16 mouse cellular contexts compared by ENCODE assay signal in the genomic region with DNA sequence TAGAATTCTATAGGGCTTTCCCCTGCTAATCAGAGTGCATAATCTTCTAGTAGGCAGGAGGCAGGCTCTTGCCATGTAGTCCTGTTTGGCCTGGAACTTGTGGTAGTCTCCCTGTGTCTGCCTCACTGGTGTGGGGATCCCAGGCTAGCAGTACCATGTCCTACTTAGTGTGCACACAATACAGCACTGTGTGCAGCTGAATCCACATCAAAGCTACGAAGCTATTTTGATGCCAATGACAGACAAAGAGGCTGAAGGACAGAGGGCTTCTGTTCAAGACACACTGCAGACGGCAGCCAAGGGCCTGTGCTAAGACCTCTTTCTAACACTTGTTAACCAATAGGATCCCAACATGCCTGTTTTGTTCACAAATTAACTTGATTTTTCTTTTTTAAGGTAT. TPM values are rescaled to one million over a fixed set of nuclear protein-coding genes. Genes with fewer than 3 reads are reported as not detected.
DNase-seq lines count a peak whose midpoint lies in the region; ATAC-seq lines count a peak whose summit lies in the region.
"Had no signal": no experiment of that assay in that cellular context is flagged by ENCODE, and none has a peak within 500 bp of the region (broad histone marks: within the 10 kb centered on the region; RNA-seq: fewer than 3 reads in every experiment).

No protein-coding gene starts in this region.

- H3K4me2 ChIP-seq in hindbrain, embryonic 14.5 days (replicated peaks): no peak overlapping the region
- no peak overlapping the region for H3K4me2 ChIP-seq in forebrain, embryonic 16.5 days (ENCODE audit: low read length)
- no peak overlapping the region for H3K4me2 ChIP-seq in kidney, embryonic 14.5 days (replicated peaks; ENCODE audit: low read depth, low read length)
- H3K4me2 ChIP-seq in kidney, embryonic 15.5 days: no peak overlapping the region
- H3K4me2 ChIP-seq: heart, embryonic 13.5 days; limb, embryonic 13.5 days had no signal

- H3K9me3 ChIP-seq in hindbrain, embryonic 14.5 days (ENCODE audit: control insufficient read depth, low read length): no peaks in the 10 kb centered on the region
- H3K9me3 ChIP-seq in hindbrain, embryonic 10.5 days: no peaks in the 10 kb centered on the region
- H3K9me3 ChIP-seq in forebrain, embryonic 16.5 days (ENCODE audit: control insufficient read depth, low read length): no peaks in the 10 kb centered on the region
- H3K9me3 ChIP-seq in kidney, embryonic 14.5 days (ENCODE audit: control insufficient read depth, low read length): no peaks in the 10 kb centered on the region
- H3K9me3 ChIP-seq in kidney, embryonic 15.5 days (replicated peaks): no peaks in the 10 kb centered on the region
- H3K9me3 ChIP-seq: heart, embryonic 13.5 days; limb, embryonic 13.5 days had no signal

- no peaks in the 10 kb centered on the region for H3K4me1 ChIP-seq in hindbrain, embryonic 14.5 days (replicated peaks; ENCODE audit: control insufficient read depth, insufficient read depth, low read length)
- no peaks in the 10 kb centered on the region for H3K4me1 ChIP-seq in hindbrain, embryonic 10.5 days (replicated peaks)
- no peaks in the 10 kb centered on the region for H3K4me1 ChIP-seq in forebrain, embryonic 16.5 days (replicated peaks; ENCODE audit: control insufficient read depth, insufficient read depth, low read length)
- no peaks in the 10 kb centered on the region for H3K4me1 ChIP-seq in kidney, embryonic 14.5 days (ENCODE audit: control insufficient read depth, insufficient read depth, low read length)
- H3K4me1 ChIP-seq in kidney, embryonic 15.5 days: no peaks in the 10 kb centered on the region
- H3K4me1 ChIP-seq: limb, embryonic 13.5 days had no signal

- ATAC-seq in hindbrain, embryonic 14.5 days (ENCODE audit: low FRiP score): peak; percentile 49; the same call in 1 of the 2 replicates
- peak; percentile 67 for ATAC-seq in forebrain, embryonic 16.5 days
- no peak for ATAC-seq in kidney, embryonic 14.5 days (ENCODE audit: low FRiP score, low TSS enrichment)
- ATAC-seq in kidney, embryonic 15.5 days (replicated peaks; ENCODE audit: low FRiP score): no peak
- ATAC-seq: inflammation-experienced regulatory T-cells, adult 6 months; liver, postnatal 0 days had no signal

- H3K4me3 ChIP-seq in hindbrain, embryonic 14.5 days (replicated peaks; ENCODE audit: low read length): no peak overlapping the region
- no peak overlapping the region for H3K4me3 ChIP-seq in hindbrain, embryonic 10.5 days
- no peak overlapping the region for H3K4me3 ChIP-seq in forebrain, embryonic 16.5 days (replicated peaks; ENCODE audit: low read length)
- no peak overlapping the region for H3K4me3 ChIP-seq in kidney, embryonic 14.5 days (ENCODE audit: low read length)
- no peak overlapping the region for H3K4me3 ChIP-seq in kidney, embryonic 15.5 days (replicated peaks)
- H3K4me3 ChIP-seq: erythroblast, embryonic 14.5 days; heart, embryonic 13.5 days; limb, embryonic 13.5 days had no signal

- H3K27ac ChIP-seq in hindbrain, embryonic 14.5 days: no peak overlapping the region
- no peak overlapping the region for H3K27ac ChIP-seq in hindbrain, embryonic 10.5 days
- no peak overlapping the region for H3K27ac ChIP-seq in forebrain, embryonic 16.5 days (ENCODE audit: low read length)
- no peak overlapping the region for H3K27ac ChIP-seq in kidney, embryonic 14.5 days (ENCODE audit: low read depth, low read length)
- no peak overlapping the region for H3K27ac ChIP-seq in kidney, embryonic 15.5 days
- H3K27ac ChIP-seq: heart, embryonic 13.5 days; limb, embryonic 13.5 days had no signal

- no peak for DNase-seq in hindbrain, embryonic 14.5 days (ENCODE audit: low spot score)
- DNase-seq in hindbrain, embryonic 10.5 days (ENCODE audit: low spot score): no peak
- peak; percentile 92 for DNase-seq in brain, adult 2 months (ENCODE audit: low read depth, low spot score)
- DNase-seq in left cerebral cortex, adult 9 months (ENCODE audit: low spot score in 2 of 2): peak; percentile 48 to 56
- DNase-seq in ovary, postnatal 36 days (ENCODE audit: low spot score): no peak
- DNase-seq: adrenal gland, adult 2 months; gastrocnemius, postnatal 10 days; liver, postnatal 0 days; lung, postnatal 4 days had no signal

- no peak overlapping the region for H3K9ac ChIP-seq in hindbrain, embryonic 14.5 days
- no peak overlapping the region for H3K9ac ChIP-seq in forebrain, embryonic 16.5 days (replicated peaks; ENCODE audit: low read depth, low read length)
- H3K9ac ChIP-seq in kidney, embryonic 14.5 days (ENCODE audit: low read depth, low read length): no peak overlapping the region
- no peak overlapping the region for H3K9ac ChIP-seq in kidney, embryonic 15.5 days
- H3K9ac ChIP-seq: heart, embryonic 13.5 days; limb, embryonic 13.5 days; liver, postnatal 0 days had no signal

- WGBS in hindbrain, embryonic 14.5 days: 52% methylated on average over 2 of the region's 2 CpGs
- 65% methylated on average over 2 of the region's 2 CpGs for WGBS in hindbrain, embryonic 10.5 days
- 30% methylated on average over 2 of the region's 2 CpGs for WGBS in forebrain, embryonic 16.5 days
- 81% methylated on average over 2 of the region's 2 CpGs for WGBS in kidney, embryonic 14.5 days
- 81% methylated on average over 2 of the region's 2 CpGs for WGBS in kidney, embryonic 15.5 days

- H3K36me3 ChIP-seq in hindbrain, embryonic 14.5 days (replicated peaks; ENCODE audit: control insufficient read depth, insufficient read depth): peaks cover 17% of the 10 kb centered on the region
- peaks cover 16% of the 10 kb centered on the region for H3K36me3 ChIP-seq in hindbrain, embryonic 10.5 days
- 0 out of 2 replicates have a peak, but pooled peaks cover 2% of the 10 kb centered on the region for H3K36me3 ChIP-seq in forebrain, embryonic 16.5 days (ENCODE audit: control insufficient read depth, insufficient read depth)
- H3K36me3 ChIP-seq in kidney, embryonic 14.5 days (ENCODE audit: control insufficient read depth, insufficient read depth, low read length): peaks cover 13% of the 10 kb centered on the region
- peaks cover 20% of the 10 kb centered on the region for H3K36me3 ChIP-seq in kidney, embryonic 15.5 days

- H3K27me3 ChIP-seq in hindbrain, embryonic 14.5 days (ENCODE audit: control insufficient read depth, insufficient read depth, low read length): no peaks in the 10 kb centered on the region
- H3K27me3 ChIP-seq in hindbrain, embryonic 10.5 days (ENCODE audit: insufficient read depth, poor library complexity, severe bottlenecking): no peaks in the 10 kb centered on the region
- no peaks in the 10 kb centered on the region for H3K27me3 ChIP-seq in forebrain, embryonic 16.5 days (replicated peaks; ENCODE audit: control insufficient read depth, insufficient read depth, low read length)
- no peaks in the 10 kb centered on the region for H3K27me3 ChIP-seq in kidney, embryonic 14.5 days (ENCODE audit: control insufficient read depth, insufficient read depth, low read length)
- no peaks in the 10 kb centered on the region for H3K27me3 ChIP-seq in kidney, embryonic 15.5 days
- H3K27me3 ChIP-seq: heart, embryonic 13.5 days; limb, embryonic 13.5 days had no signal

RNA-seq across cellular contexts. Expression of gene Mrs2, which starts 34.7 kb away (rescaled TPM):
- polyA plus RNA-seq in hindbrain, embryonic 14.5 days (2014; fragmentation: Nextera tagmentation; extraction: Ambion mirVana): 26.6 and 28.9 TPM in 2 replicates
- polyA plus RNA-seq in hindbrain, embryonic 10.5 days (2016; fragmentation: Nextera tagmentation; extraction: Ambion mirVana): 16.0 and 19.1 TPM in 2 replicates
- 16.5 and 17.3 TPM in 2 replicates for polyA plus RNA-seq in forebrain, embryonic 16.5 days (2015; fragmentation: Nextera tagmentation; extraction: Ambion mirVana)
- 16.3 and 24.5 TPM in 2 replicates for polyA plus RNA-seq in kidney, embryonic 14.5 days (2014; fragmentation: Nextera tagmentation; extraction: Ambion mirVana)
- polyA plus RNA-seq in kidney, embryonic 15.5 days (2015; fragmentation: Nextera tagmentation; extraction: Ambion mirVana): 15.1 and 17.4 TPM in 2 replicates

RNA-seq across cellular contexts. Expression of gene Gpld1, which starts 42.5 kb away (rescaled TPM):
- 2.8 and 3.8 TPM in 2 replicates for polyA plus RNA-seq in hindbrain, embryonic 14.5 days (2014; fragmentation: Nextera tagmentation; extraction: Ambion mirVana)
- polyA plus RNA-seq in hindbrain, embryonic 10.5 days (2016; fragmentation: Nextera tagmentation; extraction: Ambion mirVana): 0.50 and 0.51 TPM in 2 replicates
- polyA plus RNA-seq in forebrain, embryonic 16.5 days (2015; fragmentation: Nextera tagmentation; extraction: Ambion mirVana): 0.81 and 1.4 TPM in 2 replicates
- polyA plus RNA-seq in kidney, embryonic 14.5 days (2014; fragmentation: Nextera tagmentation; extraction: Ambion mirVana): 0.39 and 0.74 TPM in 2 replicates
- polyA plus RNA-seq in kidney, embryonic 15.5 days (2015; fragmentation: Nextera tagmentation; extraction: Ambion mirVana): 0.84 and 1.2 TPM in 2 replicates
- polyA plus RNA-seq: erythroblast, embryonic 14.5 days had no signal

RNA-seq across cellular contexts. Expression of gene Aldh5a1, which starts 48.0 kb away (rescaled TPM):
- 15.8 and 16.5 TPM in 2 replicates for polyA plus RNA-seq in hindbrain, embryonic 14.5 days (2014; fragmentation: Nextera tagmentation; extraction: Ambion mirVana)
- polyA plus RNA-seq in hindbrain, embryonic 10.5 days (2016; fragmentation: Nextera tagmentation; extraction: Ambion mirVana): 7.0 and 7.3 TPM in 2 replicates
- 8.2 and 9.0 TPM in 2 replicates for polyA plus RNA-seq in forebrain, embryonic 16.5 days (2015; fragmentation: Nextera tagmentation; extraction: Ambion mirVana)
- polyA plus RNA-seq in kidney, embryonic 14.5 days (2014; fragmentation: Nextera tagmentation; extraction: Ambion mirVana): 8.4 and 8.7 TPM in 2 replicates
- polyA plus RNA-seq in kidney, embryonic 15.5 days (2015; fragmentation: Nextera tagmentation; extraction: Ambion mirVana): 7.8 and 7.9 TPM in 2 replicates
- polyA plus RNA-seq: erythroblast, embryonic 14.5 days had no signal

Comparison
In these comparisons a context has a peak if more than half of its experiments do, and no peak if none do; other contexts are left out.
1. ATAC-seq: peak in hindbrain, embryonic 14.5 days (single experiment) and forebrain, embryonic 16.5 days (single experiment); none in kidney, embryonic 14.5 days (single experiment) and kidney, embryonic 15.5 days (single experiment).
2. DNase-seq: peak in brain, adult 2 months (single experiment) and left cerebral cortex, adult 9 months (2 of 2); none in hindbrain, embryonic 14.5 days (single experiment), hindbrain, embryonic 10.5 days (single experiment) and ovary, postnatal 36 days (single experiment).